In the genomic region with DNA sequence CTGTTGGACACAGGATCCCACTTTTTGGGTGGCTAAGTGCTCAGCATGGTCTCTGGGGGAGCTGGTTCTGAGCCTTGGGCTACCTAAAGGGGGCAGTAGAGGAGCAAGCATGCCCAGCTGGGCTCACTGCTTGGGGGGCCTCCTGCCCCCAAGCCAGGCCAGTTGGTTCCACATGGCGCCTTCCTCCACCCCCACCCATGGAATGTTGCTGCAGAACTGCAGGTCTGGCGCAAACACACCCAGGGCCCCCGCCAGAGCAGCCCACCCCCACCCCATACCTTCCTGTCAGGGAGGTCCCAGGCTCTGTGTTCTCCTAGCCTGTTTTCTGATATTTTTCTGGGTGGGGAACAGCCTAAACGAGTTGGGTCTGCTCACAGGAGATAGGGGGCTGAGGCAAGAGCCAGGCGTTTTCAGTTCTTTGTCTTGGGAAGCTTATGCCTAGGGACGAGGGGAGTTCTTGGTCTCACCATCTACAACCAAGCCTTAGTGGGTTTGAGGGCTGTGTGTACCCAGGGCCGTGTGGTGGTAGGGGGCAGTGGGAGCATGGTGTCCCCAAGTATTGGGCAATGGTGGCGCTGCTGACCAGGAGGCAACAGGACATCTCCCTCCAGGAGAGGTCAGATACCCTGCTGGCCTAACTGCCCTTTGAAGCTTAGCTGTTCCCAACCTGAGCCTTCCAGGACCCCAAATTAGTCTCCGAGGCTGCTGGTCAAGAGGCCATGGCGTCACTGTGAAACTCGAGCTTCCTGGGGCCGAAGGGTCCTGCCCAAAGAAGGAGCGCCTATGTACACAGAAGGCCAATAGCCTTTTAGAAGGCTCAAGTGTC, we compare ENCODE assay signal across 11 mouse cellular contexts. TPM values are rescaled to one million over a fixed set of nuclear protein-coding genes. Genes with fewer than 3 reads are reported as not detected.
A peak's percentile ranks its signal among the peaks of the same experiment; 100 is the strongest.
DNase-seq lines count a peak whose midpoint lies in the region; ATAC-seq and TF ChIP-seq lines count a peak whose summit lies in the region.
"Had no signal": no experiment of that assay in that cellular context is flagged by ENCODE, and none has a peak within 500 bp of the region (broad histone marks: within the 10 kb centered on the region; RNA-seq: fewer than 3 reads in every experiment).

No protein-coding gene starts in this region.

- TF ChIP-seq CTCF in thymus, adult 2 months (IDR thresholded peaks at IDR 0.05; ENCODE audit: borderline replicate concordance, control insufficient read depth, extremely low read depth, insufficient read depth, low read length, poor library complexity), result no peak

- 31% methylated on average over 13 of the region's 13 CpGs for WGBS in heart, embryonic 14.5 days
- WGBS in thymus, adult 2 months, result 87% methylated on average over 13 of the region's 13 CpGs
- WGBS in limb, embryonic 15.5 days, result 22% methylated on average over 13 of the region's 13 CpGs

- no peak overlapping the region for H3K4me3 ChIP-seq in heart, embryonic 14.5 days (ENCODE audit: control insufficient read depth in 1 of 2, insufficient read depth in 1 of 2, low read depth in 1 of 2, low read length in 2 of 2)
- no peak overlapping the region for H3K4me3 ChIP-seq in thymus, adult 2 months (ENCODE audit: control insufficient read depth, insufficient read depth, low read length)
- H3K4me3 ChIP-seq in limb, embryonic 15.5 days, result no peak overlapping the region

- no peak for DNase-seq in heart, postnatal 36 days
- peak; percentile 26 for DNase-seq in thymus, postnatal 14 days
- DNase-seq in thymus, adult 2 months, result no peak
- DNase-seq in frontal cortex, adult 2 months (ENCODE audit: extremely low spot score in 1 of 2, low spot score in 1 of 2), result no peak
- no peak for DNase-seq in c-Kit-positive CD71-positive TER-119-positive erythroid progenitor cells, embryonic 14.5 days (ENCODE audit: low spot score)
- DNase-seq: cerebellum, postnatal 25 days had no signal

- H3K9ac ChIP-seq in heart, embryonic 14.5 days (ENCODE audit: low read length), result peak overlapping the region; percentile 51; the same call in 1 of the 2 replicates
- no peak overlapping the region for H3K9ac ChIP-seq in limb, embryonic 15.5 days
- H3K9ac ChIP-seq: hindbrain, embryonic 14.5 days had no signal

- TF ChIP-seq POLR2A in thymus, adult 2 months (IDR thresholded peaks at IDR 0.05; ENCODE audit: control insufficient read depth, extremely low read depth, insufficient read depth, low read length, poor library complexity), result no peak

- ATAC-seq in heart, embryonic 14.5 days (ENCODE audit: insufficient number of reproducible peaks, insufficient read depth, low FRiP score, low read depth), result peak; percentile 57; the same call in 1 of the 2 replicates
- ATAC-seq in limb, embryonic 15.5 days (ENCODE audit: insufficient number of reproducible peaks, low FRiP score, low TSS enrichment, low read depth), result peak; percentile 59
- ATAC-seq in megakaryocyte, adult 5-6 weeks (ENCODE audit: poor library complexity, severe bottlenecking), result no peak

- intact Hi-C loops in heart, postnatal 36 days (cut with DNase I), result no loop called here

- H3K27me3 ChIP-seq in heart, embryonic 14.5 days (ENCODE audit: control insufficient read depth, insufficient read depth, low read length), result no peaks in the 10 kb centered on the region
- no peaks in the 10 kb centered on the region for H3K27me3 ChIP-seq in thymus, adult 2 months (ENCODE audit: control insufficient read depth, insufficient read depth, low read length)
- H3K27me3 ChIP-seq in limb, embryonic 15.5 days, result no peaks in the 10 kb centered on the region

- 0 out of 2 replicates have a peak overlapping the region, but pooled peaks have one; percentile 3 for H3K4me2 ChIP-seq in heart, embryonic 14.5 days (ENCODE audit: low read length)
- H3K4me2 ChIP-seq in limb, embryonic 15.5 days, result no peak overlapping the region
- H3K4me2 ChIP-seq: hindbrain, embryonic 14.5 days had no signal

- no peaks in the 10 kb centered on the region for H3K36me3 ChIP-seq in heart, embryonic 14.5 days (ENCODE audit: control insufficient read depth, insufficient read depth, low read length)
- H3K36me3 ChIP-seq in thymus, adult 2 months (ENCODE audit: control insufficient read depth, insufficient read depth, low read length), result no peaks in the 10 kb centered on the region
- no peaks in the 10 kb centered on the region for H3K36me3 ChIP-seq in limb, embryonic 15.5 days

- H3K9me3 ChIP-seq in heart, embryonic 14.5 days (ENCODE audit: control insufficient read depth, low read length), result no peaks in the 10 kb centered on the region
- H3K9me3 ChIP-seq in limb, embryonic 15.5 days, result no peaks in the 10 kb centered on the region

- peaks cover 45 to 56% of the 10 kb centered on the region in 2 experiments for H3K4me1 ChIP-seq in heart, embryonic 14.5 days (ENCODE audit: control insufficient read depth in 2 of 2, insufficient read depth in 2 of 2, low read length in 2 of 2)
- peaks cover 2% of the 10 kb centered on the region; the same call in 1 of the 2 replicates for H3K4me1 ChIP-seq in thymus, adult 2 months (replicated peaks; ENCODE audit: control insufficient read depth, insufficient read depth, low read length)
- peaks cover 73% of the 10 kb centered on the region for H3K4me1 ChIP-seq in limb, embryonic 15.5 days

- peak overlapping the region; percentile 91 to 92 for H3K27ac ChIP-seq in heart, embryonic 14.5 days (replicated peaks in 1 of 2; ENCODE audit: control insufficient read depth in 1 of 2, insufficient read depth in 1 of 2, low read depth in 2 of 2, low read length in 2 of 2)
- no peak overlapping the region for H3K27ac ChIP-seq in thymus, adult 2 months (ENCODE audit: control insufficient read depth, insufficient read depth, low read length)
- H3K27ac ChIP-seq in limb, embryonic 15.5 days, result peak overlapping the region; percentile 89
- H3K27ac ChIP-seq: hindbrain, embryonic 14.5 days had no signal

RNA-seq across cellular contexts. Expression of gene Mrpl23, which starts 20.3 kb away (rescaled TPM):
- 23.5 and 23.8 TPM in 2 replicates for polyA plus RNA-seq in heart, embryonic 14.5 days (2014; fragmentation: Nextera tagmentation; extraction: Ambion mirVana)
- total RNA-seq in heart, postnatal 36 days (2021), result 10 to 100 TPM; 12.8 to 13.1 TPM
- polyA plus RNA-seq in thymus, adult 2 months (2012; rRNA removed), result 16.7 and 21.3 TPM in 2 replicates
- 28.8 and 30.5 TPM in 2 replicates for polyA plus RNA-seq in limb, embryonic 15.5 days (2015; fragmentation: Nextera tagmentation; extraction: Ambion mirVana)
- polyA plus RNA-seq in frontal cortex, adult 2 months (2012; rRNA removed), result 81.6 and 81.9 TPM in 2 replicates
- total RNA-seq in megakaryocyte, adult 5-6 weeks (2015), result 3.8 and 12.3 TPM in 2 replicates
- 37.2 and 52.6 TPM in 2 replicates for total RNA-seq in megakaryocyte, adult 5-6 weeks (2017)

RNA-seq across cellular contexts. Expression of gene Tnnt3, which starts 54.2 kb away (rescaled TPM):
- 3.9 and 5.8 TPM in 2 replicates for polyA plus RNA-seq in heart, embryonic 14.5 days (2014; fragmentation: Nextera tagmentation; extraction: Ambion mirVana)
- under 1 TPM; 0.61 to 0.68 TPM for total RNA-seq in heart, postnatal 36 days (2021)
- 1.1 and 2.2 TPM in 2 replicates for polyA plus RNA-seq in thymus, adult 2 months (2012; rRNA removed)
- polyA plus RNA-seq in limb, embryonic 15.5 days (2015; fragmentation: Nextera tagmentation; extraction: Ambion mirVana), result 154 and 517 TPM in 2 replicates
- polyA plus RNA-seq in frontal cortex, adult 2 months (2012; rRNA removed), result 0.50 and 1.8 TPM in 2 replicates
- total RNA-seq in megakaryocyte, adult 5-6 weeks (2015), result 1.4 and 1.5 TPM in 2 replicates
- 3.7 and 3.9 TPM in 2 replicates for total RNA-seq in megakaryocyte, adult 5-6 weeks (2017)
- total RNA-seq: left cerebral cortex, postnatal 36 days had no signal

Comparison
In these comparisons a context has a peak if more than half of its experiments do, and no peak if none do; other contexts are left out.
1. RNA of gene Tnnt3, which starts 54.2 kb away (polyA plus RNA-seq): 154 to 517 TPM in limb, embryonic 15.5 days; 3.9 to 5.8 TPM in heart, embryonic 14.5 days, 1.1 to 2.2 TPM in thymus, adult 2 months and 0.50 to 1.8 TPM in frontal cortex, adult 2 months; every median in the first group is over 10 times any median in the second.